Comparison of ENCODE assay signal across 29 mouse cellular contexts in the genomic region with DNA sequence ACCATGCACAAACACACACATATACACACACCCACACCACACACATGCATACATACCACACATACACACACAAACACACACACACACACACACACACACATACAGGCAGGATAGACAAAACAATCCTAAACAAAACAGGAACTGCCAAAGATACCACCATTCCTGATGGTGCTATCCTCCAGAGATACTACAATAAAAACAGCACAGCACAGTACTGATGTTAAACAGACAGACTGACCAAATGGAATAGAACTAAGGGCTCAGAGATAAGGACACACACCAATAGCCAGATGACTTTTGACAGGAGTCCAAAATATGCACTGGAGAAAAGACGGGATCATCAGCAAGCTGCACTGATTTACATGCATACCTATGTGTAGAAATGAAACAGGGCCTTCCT.
A peak's percentile ranks its signal among the peaks of the same experiment; 100 is the strongest.
DNase-seq lines count a peak whose midpoint lies in the region; ATAC-seq lines count a peak whose summit lies in the region.
"Had no signal": no experiment of that assay in that cellular context is flagged by ENCODE, and none has a peak within 500 bp of the region (broad histone marks: within the 10 kb centered on the region; RNA-seq: fewer than 3 reads in every experiment).

No protein-coding gene starts in this region.

- no peaks in the 10 kb centered on the region for H3K9me3 ChIP-seq in forebrain, embryonic 15.5 days
- H3K9me3 ChIP-seq in forebrain, embryonic 12.5 days: no peaks in the 10 kb centered on the region
- H3K9me3 ChIP-seq in heart, embryonic 12.5 days (replicated peaks): no peaks in the 10 kb centered on the region
- H3K9me3 ChIP-seq in heart, embryonic 16.5 days (replicated peaks; ENCODE audit: control insufficient read depth, low read length): no peaks in the 10 kb centered on the region
- no peaks in the 10 kb centered on the region for H3K9me3 ChIP-seq in heart, embryonic 10.5 days
- H3K9me3 ChIP-seq in neural tube, embryonic 11.5 days (ENCODE audit: control insufficient read depth, low read length): no peaks in the 10 kb centered on the region
- no peaks in the 10 kb centered on the region for H3K9me3 ChIP-seq in neural tube, embryonic 15.5 days (replicated peaks)
- H3K9me3 ChIP-seq: embryonic facial prominence, embryonic 10.5 days; embryonic facial prominence, embryonic 13.5 days; forebrain, embryonic 13.5 days had no signal

- H3K4me2 ChIP-seq in forebrain, embryonic 15.5 days (replicated peaks): no peak overlapping the region
- no peak overlapping the region for H3K4me2 ChIP-seq in forebrain, embryonic 12.5 days
- no peak overlapping the region for H3K4me2 ChIP-seq in heart, embryonic 12.5 days
- H3K4me2 ChIP-seq in heart, embryonic 16.5 days (ENCODE audit: low read depth, low read length): no peak overlapping the region
- no peak overlapping the region for H3K4me2 ChIP-seq in neural tube, embryonic 11.5 days (ENCODE audit: low read depth)
- no peak overlapping the region for H3K4me2 ChIP-seq in neural tube, embryonic 15.5 days
- H3K4me2 ChIP-seq: embryonic facial prominence, embryonic 13.5 days; forebrain, embryonic 13.5 days; hindbrain, embryonic 14.5 days had no signal

- no peak overlapping the region for H3K4me3 ChIP-seq in forebrain, embryonic 15.5 days
- H3K4me3 ChIP-seq in forebrain, embryonic 12.5 days (replicated peaks): no peak overlapping the region
- H3K4me3 ChIP-seq in heart, embryonic 12.5 days: no peak overlapping the region
- no peak overlapping the region for H3K4me3 ChIP-seq in heart, embryonic 16.5 days (ENCODE audit: low read length)
- H3K4me3 ChIP-seq in heart, embryonic 10.5 days: no peak overlapping the region
- H3K4me3 ChIP-seq in neural tube, embryonic 11.5 days (ENCODE audit: low read depth, low read length): no peak overlapping the region
- H3K4me3 ChIP-seq in neural tube, embryonic 15.5 days (replicated peaks): no peak overlapping the region
- H3K4me3 ChIP-seq: embryonic facial prominence, embryonic 10.5 days; embryonic facial prominence, embryonic 13.5 days; erythroblast, embryonic 14.5 days; forebrain, embryonic 13.5 days had no signal

- DNase-seq in heart, postnatal 10 days: no peak
- DNase-seq in heart, embryonic 10.5 days (ENCODE audit: low spot score): no peak
- DNase-seq in neural tube, embryonic 11.5 days (ENCODE audit: low spot score): no peak
- DNase-seq: adrenal gland, adult 8-10 months; adrenal gland, postnatal 25 days; cerebellum, adult 11-12 months; cerebellum, adult 8-10 months; cerebellum, postnatal 10 days; cerebellum, postnatal 36 days; embryo, embryonic 11 days; gastrocnemius, postnatal 10 days; gastrocnemius, postnatal 36 days; heart, postnatal 14 days; heart, postnatal 4 days; kidney, adult 18-20 months had no signal

- H3K27me3 ChIP-seq in forebrain, embryonic 15.5 days: no peaks in the 10 kb centered on the region
- no peaks in the 10 kb centered on the region for H3K27me3 ChIP-seq in forebrain, embryonic 12.5 days
- H3K27me3 ChIP-seq in heart, embryonic 12.5 days (replicated peaks): no peaks in the 10 kb centered on the region
- H3K27me3 ChIP-seq in heart, embryonic 16.5 days (ENCODE audit: control insufficient read depth, insufficient read depth, low read length): no peaks in the 10 kb centered on the region
- no peaks in the 10 kb centered on the region for H3K27me3 ChIP-seq in heart, embryonic 10.5 days (ENCODE audit: insufficient read depth, poor library complexity, severe bottlenecking)
- H3K27me3 ChIP-seq in neural tube, embryonic 11.5 days (ENCODE audit: control insufficient read depth, insufficient read depth, low read length): no peaks in the 10 kb centered on the region
- no peaks in the 10 kb centered on the region for H3K27me3 ChIP-seq in neural tube, embryonic 15.5 days (replicated peaks)
- H3K27me3 ChIP-seq: embryonic facial prominence, embryonic 13.5 days; forebrain, embryonic 13.5 days had no signal

- whole genome bisulfite sequencing in forebrain, embryonic 15.5 days: 84% methylated on average over 1 of the region's 1 CpGs
- WGBS in forebrain, embryonic 12.5 days: 83% methylated on average over 1 of the region's 1 CpGs
- WGBS in heart, embryonic 12.5 days: 19% methylated on average over 1 of the region's 1 CpGs
- WGBS in heart, embryonic 16.5 days: 18% methylated on average over 1 of the region's 1 CpGs
- 32% methylated on average over 1 of the region's 1 CpGs for WGBS in heart, embryonic 10.5 days
- 88% methylated on average over 1 of the region's 1 CpGs for WGBS in neural tube, embryonic 11.5 days
- 72% methylated on average over 1 of the region's 1 CpGs for WGBS in neural tube, embryonic 15.5 days

- no peak overlapping the region for H3K9ac ChIP-seq in forebrain, embryonic 15.5 days (replicated peaks)
- no peak overlapping the region for H3K9ac ChIP-seq in forebrain, embryonic 12.5 days
- no peak overlapping the region for H3K9ac ChIP-seq in heart, embryonic 12.5 days
- H3K9ac ChIP-seq in heart, embryonic 16.5 days (ENCODE audit: low read length): no peak overlapping the region
- H3K9ac ChIP-seq in neural tube, embryonic 11.5 days (ENCODE audit: low read length): no peak overlapping the region
- no peak overlapping the region for H3K9ac ChIP-seq in neural tube, embryonic 15.5 days (replicated peaks)
- H3K9ac ChIP-seq: embryonic facial prominence, embryonic 13.5 days; forebrain, embryonic 13.5 days; hindbrain, embryonic 14.5 days had no signal

- no peak for ATAC-seq in forebrain, embryonic 15.5 days (replicated peaks)
- no peak for ATAC-seq in forebrain, embryonic 12.5 days (ENCODE audit: low FRiP score)
- ATAC-seq in heart, embryonic 12.5 days (ENCODE audit: insufficient number of reproducible peaks, low FRiP score): peak; percentile 62; the same call in 1 of the 2 replicates
- ATAC-seq in heart, embryonic 16.5 days (replicated peaks; ENCODE audit: extremely low read depth, insufficient read depth, low FRiP score): peak; percentile 59; the same call in 1 of the 2 replicates
- ATAC-seq in neural tube, embryonic 11.5 days (ENCODE audit: insufficient read depth, low FRiP score, low TSS enrichment): 0 out of 2 replicates have a peak, but pooled peaks have one; percentile 14
- no peak for ATAC-seq in neural tube, embryonic 15.5 days (ENCODE audit: low FRiP score)
- ATAC-seq: activated CD4-positive, CD25-positive, alpha-beta regulatory T cell, adult 4 months; forebrain, embryonic 13.5 days; hindbrain, postnatal 0 days; inflammation-experienced regulatory T-cells, adult 6 months; intestine, embryonic 16.5 days had no signal

- H3K27ac ChIP-seq in forebrain, embryonic 15.5 days (replicated peaks): peak overlapping the region; percentile 81; the same call in 1 of the 2 replicates
- no peak overlapping the region for H3K27ac ChIP-seq in forebrain, embryonic 12.5 days
- H3K27ac ChIP-seq in heart, embryonic 12.5 days (ENCODE audit: poor library complexity, severe bottlenecking): no peak overlapping the region
- H3K27ac ChIP-seq in heart, embryonic 16.5 days (ENCODE audit: low read length): no peak overlapping the region
- no peak overlapping the region for H3K27ac ChIP-seq in heart, embryonic 10.5 days
- no peak overlapping the region for H3K27ac ChIP-seq in neural tube, embryonic 11.5 days (ENCODE audit: low read depth, low read length)
- H3K27ac ChIP-seq in neural tube, embryonic 15.5 days (replicated peaks): no peak overlapping the region
- H3K27ac ChIP-seq: embryonic facial prominence, embryonic 10.5 days; embryonic facial prominence, embryonic 13.5 days; hindbrain, embryonic 14.5 days; hindbrain, postnatal 0 days had no signal

- peaks cover 3% of the 10 kb centered on the region; the same call in 1 of the 2 replicates for H3K4me1 ChIP-seq in forebrain, embryonic 15.5 days
- no peaks in the 10 kb centered on the region for H3K4me1 ChIP-seq in forebrain, embryonic 12.5 days
- peaks cover 9% of the 10 kb centered on the region for H3K4me1 ChIP-seq in heart, embryonic 12.5 days (replicated peaks)
- H3K4me1 ChIP-seq in heart, embryonic 16.5 days (ENCODE audit: control insufficient read depth, insufficient read depth, low read length): peaks cover 2% of the 10 kb centered on the region; the same call in 1 of the 2 replicates
- H3K4me1 ChIP-seq in heart, embryonic 10.5 days: no peaks in the 10 kb centered on the region
- H3K4me1 ChIP-seq in neural tube, embryonic 11.5 days (ENCODE audit: control insufficient read depth, insufficient read depth, low read length): no peaks in the 10 kb centered on the region
- H3K4me1 ChIP-seq in neural tube, embryonic 15.5 days: 0 out of 2 replicates have a peak, but pooled peaks cover 2% of the 10 kb centered on the region
- H3K4me1 ChIP-seq: forebrain, embryonic 13.5 days had no signal

- intact Hi-C loops in heart, postnatal 10 days (cut with DNase I): no loop called here

- H3K36me3 ChIP-seq in forebrain, embryonic 15.5 days: no peaks in the 10 kb centered on the region
- H3K36me3 ChIP-seq in forebrain, embryonic 12.5 days (replicated peaks): no peaks in the 10 kb centered on the region
- H3K36me3 ChIP-seq in heart, embryonic 12.5 days: no peaks in the 10 kb centered on the region
- no peaks in the 10 kb centered on the region for H3K36me3 ChIP-seq in heart, embryonic 16.5 days (ENCODE audit: control insufficient read depth, insufficient read depth)
- H3K36me3 ChIP-seq in heart, embryonic 10.5 days: no peaks in the 10 kb centered on the region
- H3K36me3 ChIP-seq in neural tube, embryonic 11.5 days (ENCODE audit: control insufficient read depth, insufficient read depth, low read length): no peaks in the 10 kb centered on the region
- no peaks in the 10 kb centered on the region for H3K36me3 ChIP-seq in neural tube, embryonic 15.5 days
- H3K36me3 ChIP-seq: embryonic facial prominence, embryonic 10.5 days; embryonic facial prominence, embryonic 13.5 days had no signal

Comparison
In these comparisons a context has a peak if more than half of its experiments do, and no peak if none do; other contexts are left out.
1. ATAC-seq: peak in heart, embryonic 12.5 days (single experiment), heart, embryonic 16.5 days (single experiment) and neural tube, embryonic 11.5 days (single experiment); none in forebrain, embryonic 15.5 days (single experiment), forebrain, embryonic 12.5 days (single experiment) and neural tube, embryonic 15.5 days (single experiment).